Mouse (Mus musculus) forebrain, embryonic 11.5 days (tissue): ENCODE measurements around the gene Eef2kmt. TPM values are rescaled to one million over a fixed set of nuclear protein-coding genes. Genes with fewer than 3 reads are reported as not detected.

Experiments
- ATAC-seq: fragments of 200-750 bp; cut with Nextera tagmentation; replicated peaks from 2 replicates; pipeline ENCODE4 v1.8.0; 2017; ENCODE audit warnings: moderate TSS enrichment; ENCODE audit not compliant: low FRiP score
- DNase-seq: peaks from one replicate; pipeline ENCODE4 v3.0.0-alpha.2; 2017; ENCODE audit warnings: low spot score
- H3K27ac ChIP-seq: fragments of 300-500 bp; sonication (generic); 2 replicates; pipeline ENCODE4 v1.5.1; 2014; ENCODE audit warnings: low read depth, low read length
- H3K27me3 ChIP-seq: fragments of 300-500 bp; sonication (generic); 2 replicates; pipeline ENCODE4 v1.6.1; 2014; ENCODE audit warnings: mild to moderate bottlenecking, low read length, mixed read lengths; ENCODE audit not compliant: control insufficient read depth, insufficient read depth
- H3K36me3 ChIP-seq: fragments of 300-500 bp; sonication (generic); 2 replicates; pipeline ENCODE4 v1.6.1; 2014; ENCODE audit warnings: mild to moderate bottlenecking, low read length, moderate library complexity, mixed read lengths; ENCODE audit not compliant: control insufficient read depth, insufficient read depth
- H3K4me1 ChIP-seq: fragments of 300-500 bp; sonication (generic); replicated peaks from 2 replicates; pipeline ENCODE4 v1.6.1; 2014; ENCODE audit warnings: low read length, mixed read lengths; ENCODE audit not compliant: control insufficient read depth, insufficient read depth
- H3K4me2 ChIP-seq: fragments of 300-500 bp; sonication (generic); 2 replicates; pipeline ENCODE4 v1.6.1; 2014; ENCODE audit warnings: low read depth, mild to moderate bottlenecking, low read length, moderate library complexity, mixed read lengths; ENCODE audit not compliant: severe bottlenecking
- H3K4me3 ChIP-seq: fragments of 300-500 bp; sonication (generic); 2 replicates; pipeline ENCODE4 v1.5.1; 2014; ENCODE audit warnings: low read depth, low read length
- H3K9ac ChIP-seq: fragments of 300-500 bp; sonication (generic); 2 replicates; pipeline ENCODE4 v1.6.1; 2014; ENCODE audit warnings: low read length
- H3K9me3 ChIP-seq: fragments of 300-500 bp; sonication (generic); 2 replicates; pipeline ENCODE4 v1.6.1; 2016; ENCODE audit warnings: low read length, mixed read lengths; ENCODE audit not compliant: control insufficient read depth
- whole genome bisulfite sequencing: fragments of 180-500 bp; shearing (Covaris S2); extraction: QIAGEN DNeasy Blood & Tissue Kit; methylation state at CpG from one replicate; pipeline ENCODE4 v1.1.7; 2014; 5-methylcytosine and 5-hydroxymethylcytosine counted together
- polyA plus RNA-seq: library from polyadenylated mRNA; unstranded; fragments of >200 nt; fragmentation: Nextera tagmentation; extraction: Ambion mirVana; gene quantifications from 2 replicates; pipeline ENCODE4 v1.2.1, GENCODE M21; 2014

Eef2kmt gene
- polyA plus RNA-seq, 1 experiment from 2014 or later, result 15.9 TPM

- DNase-seq, result peak; percentile 49
- ATAC-seq, result no peak
- WGBS, result 77% methylated on average over 8 of the region's 8 CpGs
- no peak overlapping the region for H3K4me3 ChIP-seq
- H3K4me1 ChIP-seq, result no peaks in the 10 kb centered on the region
- no peak overlapping the region for H3K4me2 ChIP-seq
- no peaks in the 10 kb centered on the region for H3K9me3 ChIP-seq
- no peak overlapping the region for H3K9ac ChIP-seq
- H3K27ac ChIP-seq, result no peak overlapping the region
- H3K36me3 ChIP-seq, result no peaks in the 10 kb centered on the region
- H3K27me3 ChIP-seq, result no peaks in the 10 kb centered on the region
Observed at GRCm38 (mm10) chr16:5263156-5263555, 7.4 kb upstream of the Eef2kmt start.

DNA sequence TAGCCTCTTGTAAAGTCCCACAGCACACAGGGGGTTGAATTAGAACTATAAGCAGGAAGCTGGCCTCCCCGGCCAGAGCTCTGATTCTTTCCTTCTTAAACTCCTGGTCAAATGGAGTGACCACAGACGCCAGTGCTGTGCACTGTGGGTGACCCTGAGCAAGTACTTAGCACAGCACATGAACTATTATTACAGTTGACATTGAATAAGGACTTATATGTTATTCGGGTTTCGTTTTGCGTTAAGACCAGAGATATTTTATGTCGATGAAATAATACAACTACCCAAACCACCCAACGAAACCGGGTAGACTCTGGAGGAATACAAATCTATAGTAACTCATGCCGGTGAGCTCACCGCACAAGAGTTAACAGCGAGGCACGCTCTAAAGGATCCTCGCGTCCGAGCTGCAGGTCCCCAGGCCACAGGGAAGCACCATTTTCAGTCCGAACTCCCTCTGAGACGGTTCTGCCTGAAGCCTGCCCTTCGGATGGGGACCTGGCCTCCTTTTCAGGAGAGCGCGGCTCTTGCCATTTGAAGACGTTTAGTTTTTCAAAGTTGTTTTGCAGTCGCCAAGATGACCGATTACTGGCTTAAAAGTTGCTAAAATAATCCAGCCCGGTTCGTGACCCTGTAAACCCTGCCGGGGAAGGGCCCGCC is 572 bp downstream of the Eef2kmt start:
- Histone ChIP-seq H3K36me3 (no peaks in the 10 kb centered on the region), H3K4me3 (peak overlapping the region; percentile 51), H3K27me3 (no peaks in the 10 kb centered on the region), H3K4me1 (peaks cover 5% of the 10 kb centered on the region; the same call in 1 of the 2 replicates), H3K27ac (no peak overlapping the region), H3K9ac (peak overlapping the region; percentile 70), H3K9me3 (no peaks in the 10 kb centered on the region), H3K4me2 (peak overlapping the region; percentile 73)
- ATAC-seq (peak; percentile 13), DNase-seq (no peak)
- WGBS, result 3% methylated on average over 27 of the region's 27 CpGs

GRCm38 (mm10) chr16:5254346-5255025 is 1.3 kb downstream of the Eef2kmt start:
- DNase-seq, result peak; percentile 88
- H3K27ac ChIP-seq, result no peak overlapping the region
- H3K27me3 ChIP-seq, result no peaks in the 10 kb centered on the region
- no peaks in the 10 kb centered on the region for H3K9me3 ChIP-seq
- ATAC-seq, result peak; percentile 55
- peak overlapping the region; percentile 70 for H3K9ac ChIP-seq
- peak overlapping the region; percentile 51 for H3K4me3 ChIP-seq
- WGBS, result 4% methylated on average over 15 of the region's 15 CpGs
- H3K36me3 ChIP-seq, result no peaks in the 10 kb centered on the region
- peak overlapping the region; percentile 73 for H3K4me2 ChIP-seq
- peaks cover 5% of the 10 kb centered on the region; the same call in 1 of the 2 replicates for H3K4me1 ChIP-seq

DNA sequence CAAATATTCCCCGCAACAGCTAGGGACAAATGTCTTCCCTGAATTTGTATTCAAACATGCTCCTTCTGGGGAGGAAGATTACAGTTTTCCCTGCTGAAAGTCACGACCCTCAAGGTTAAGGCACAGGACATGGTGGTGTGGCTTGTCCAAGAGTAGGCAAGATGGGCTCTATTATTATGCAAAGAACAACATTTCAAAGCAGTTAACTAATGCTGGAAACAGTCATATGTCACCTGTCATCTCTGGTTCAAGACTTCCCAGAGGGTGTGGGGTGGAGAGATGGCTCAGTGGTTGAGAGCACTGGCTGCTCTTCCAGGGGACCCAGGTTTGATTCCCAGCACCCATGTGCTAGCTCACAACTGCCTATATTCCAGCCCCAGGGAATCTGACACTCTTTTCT is 3.5 kb downstream of the Eef2kmt start:
- Histone ChIP-seq H3K36me3 (no peaks in the 10 kb centered on the region), H3K9me3 (no peaks in the 10 kb centered on the region), H3K4me2 (no peak overlapping the region), H3K9ac (no peak overlapping the region), H3K27ac (no peak overlapping the region), H3K27me3 (no peaks in the 10 kb centered on the region), H3K4me1 (peaks cover 5% of the 10 kb centered on the region; the same call in 1 of the 2 replicates), H3K4me3 (no peak overlapping the region)
- no peak for DNase-seq
- no peak for ATAC-seq
- 92% methylated on average over 2 of the region's 2 CpGs for WGBS

- ATAC-seq (no peak), DNase-seq (no peak)
- Histone ChIP-seq H3K36me3 (no peaks in the 10 kb centered on the region), H3K9me3 (no peaks in the 10 kb centered on the region), H3K27me3 (no peaks in the 10 kb centered on the region), H3K27ac (no peak overlapping the region), H3K9ac (no peak overlapping the region), H3K4me3 (no peak overlapping the region), H3K4me1 (peaks cover 5% of the 10 kb centered on the region; the same call in 1 of the 2 replicates), H3K4me2 (no peak overlapping the region)
- WGBS, result 91% methylated on average over 3 of the region's 3 CpGs
Observed at GRCm38 (mm10) chr16:5250891-5251290, 4.9 kb downstream of the Eef2kmt start.

GRCm38 (mm10) chr16:5244411-5244810 is 11.4 kb downstream of the Eef2kmt start:
- no peaks in the 10 kb centered on the region for H3K27me3 ChIP-seq
- no peaks in the 10 kb centered on the region for H3K9me3 ChIP-seq
- H3K4me3 ChIP-seq, result no peak overlapping the region
- H3K4me1 ChIP-seq, result no peaks in the 10 kb centered on the region
- H3K4me2 ChIP-seq, result no peak overlapping the region
- no peak overlapping the region for H3K27ac ChIP-seq
- no peak overlapping the region for H3K9ac ChIP-seq
- peak; percentile 71 for DNase-seq
- no peaks in the 10 kb centered on the region; the same call in 1 of the 2 replicates for H3K36me3 ChIP-seq
- WGBS, result 35% methylated on average over 7 of the region's 7 CpGs
- peak; percentile 64 for ATAC-seq

GRCm38 (mm10) chr16:5242882-5243281 is 12.9 kb downstream of the Eef2kmt start:
- Histone ChIP-seq H3K9me3 (no peaks in the 10 kb centered on the region), H3K27ac (no peak overlapping the region), H3K9ac (no peak overlapping the region), H3K4me2 (no peak overlapping the region), H3K36me3 (no peaks in the 10 kb centered on the region; the same call in 1 of the 2 replicates), H3K4me1 (no peaks in the 10 kb centered on the region), H3K4me3 (no peak overlapping the region), H3K27me3 (no peaks in the 10 kb centered on the region)
- DNase-seq, result no peak
- no peak for ATAC-seq
- WGBS, result 93% methylated on average over 6 of the region's 6 CpGs

DNA sequence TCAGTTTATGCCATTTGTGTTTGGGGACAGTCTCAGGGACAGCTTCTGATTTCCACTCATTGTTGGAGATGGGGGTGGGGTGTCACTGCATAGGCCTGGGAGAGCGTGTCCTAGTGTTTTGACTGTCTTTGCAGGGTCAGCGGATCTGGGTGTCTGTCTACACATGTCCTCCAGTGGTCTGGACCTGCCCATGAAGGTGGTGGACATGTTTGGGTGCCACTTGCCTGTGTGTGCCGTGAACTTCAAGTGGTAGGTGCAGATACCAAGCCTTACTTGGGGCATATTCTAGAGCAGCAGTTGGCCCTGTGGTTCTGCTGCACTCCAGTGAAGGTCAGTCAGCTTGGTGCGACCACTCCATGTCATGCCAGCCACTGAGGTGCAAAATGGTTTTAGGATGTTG is 13.4 kb downstream of the Eef2kmt start:
- no peak for ATAC-seq
- DNase-seq, result no peak
- 95% methylated on average over 4 of the region's 4 CpGs for WGBS

More for the DNA sequence above, 13.4 kb downstream of the Eef2kmt start:
- Histone ChIP-seq H3K27me3 (no peaks in the 10 kb centered on the region), H3K9me3 (no peaks in the 10 kb centered on the region), H3K4me1 (no peaks in the 10 kb centered on the region), H3K27ac (no peak overlapping the region), H3K4me3 (no peak overlapping the region), H3K9ac (no peak overlapping the region), H3K4me2 (no peak overlapping the region), H3K36me3 (no peaks in the 10 kb centered on the region; the same call in 1 of the 2 replicates)
